Mouse (Mus musculus) left cerebral cortex, adult 18-20 months (tissue): ENCODE results near the gene Inhba. TPM values are rescaled to one million over a fixed set of nuclear protein-coding genes. Genes with fewer than 3 reads are reported as not detected.

ENCODE experiments used
- DNase-seq, 2 experiments: peaks; one replicate each; pipeline ENCODE4 v3.0.0; 2021 to 2022; ENCODE audit warnings: low spot score in 2 of 2, mixed read lengths in 1 of 2
- total RNA-seq, 2 experiments: library from RNA; stranded (reverse); gene quantifications; 2 replicates each; pipeline ENCODE4 v1.2.3; 2021

Gene Inhba
- total RNA-seq, 2 experiments from 2014 or later, result 15.2 to 28.4 TPM

- no peak for DNase-seq
Measured at GRCm38 (mm10) chr13:16022536-16022935, 10.9 kb downstream of the Inhba start.

- no peak for DNase-seq
Measured at GRCm38 (mm10) chr13:16023070-16024039, 11.7 kb downstream of the Inhba start.

GRCm38 (mm10) chr13:16030557-16031057 lies 19.0 kb downstream of the Inhba start:
- no peak for DNase-seq

GRCm38 (mm10) chr13:16032425-16032824 lies 20.8 kb downstream of the Inhba start:
- no peak for DNase-seq

- no peak for DNase-seq
Measured at GRCm38 (mm10) chr13:16032935-16033592, 21.4 kb downstream of the Inhba start.

- DNase-seq, result no peak
Measured at GRCm38 (mm10) chr13:16069079-16069478, 57.4 kb downstream of the Inhba start.

GRCm38 (mm10) chr13:16077276-16077675 lies 65.6 kb downstream of the Inhba start:
- DNase-seq, result no peak

GRCm38 (mm10) chr13:16078216-16078731 lies 66.6 kb downstream of the Inhba start:
- DNase-seq, result no peak

GRCm38 (mm10) chr13:16080205-16080604 lies 68.6 kb downstream of the Inhba start:
- no peak for DNase-seq
